9 mouse cellular contexts compared by ENCODE assay signal in the genomic region with DNA sequence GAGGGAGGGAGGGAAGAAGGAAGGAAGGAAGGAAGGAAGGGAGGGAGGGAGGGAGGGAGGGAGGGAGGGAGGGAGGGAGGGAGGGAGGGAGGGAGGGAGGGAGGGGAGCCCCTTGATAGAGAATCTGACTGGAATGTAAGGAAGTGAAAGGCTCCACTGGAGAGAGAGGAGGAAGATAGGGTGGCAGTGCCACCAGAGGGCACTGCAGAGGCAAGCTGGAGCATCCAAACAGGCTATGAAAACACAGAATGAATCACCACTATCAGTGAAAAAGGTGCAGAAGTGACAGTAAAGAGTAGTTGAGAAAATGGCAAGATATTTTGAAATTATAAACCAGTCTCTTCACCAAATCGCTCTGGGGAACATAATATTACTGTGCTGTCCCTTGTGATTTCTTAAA. TPM values are rescaled to one million over a fixed set of nuclear protein-coding genes. Genes with fewer than 3 reads are reported as not detected.
DNase-seq lines count a peak whose midpoint lies in the region; ATAC-seq and TF ChIP-seq lines count a peak whose summit lies in the region.
"Had no signal": no experiment of that assay in that cellular context is flagged by ENCODE, and none has a peak within 500 bp of the region (broad histone marks: within the 10 kb centered on the region; RNA-seq: fewer than 3 reads in every experiment).

No protein-coding gene starts in this region.

- TF ChIP-seq CTCF in forebrain, postnatal 0 days (IDR thresholded peaks at IDR 0.05; ENCODE audit: low read depth), result peak; percentile 72

- H3K36me3 ChIP-seq in heart, embryonic 10.5 days, result peaks cover under 1% of the 10 kb centered on the region; the same call in 1 of the 2 replicates
- no peaks in the 10 kb centered on the region for H3K36me3 ChIP-seq in forebrain, postnatal 0 days (ENCODE audit: insufficient read depth)
- H3K36me3 ChIP-seq: liver, embryonic 15.5 days had no signal

- H3K4me1 ChIP-seq in heart, embryonic 10.5 days, result no peaks in the 10 kb centered on the region
- H3K4me1 ChIP-seq in forebrain, postnatal 0 days (ENCODE audit: insufficient read depth), result no peaks in the 10 kb centered on the region
- H3K4me1 ChIP-seq: liver, embryonic 15.5 days had no signal

- peak; percentile 57 for DNase-seq in heart, postnatal 4 days
- DNase-seq in heart, embryonic 10.5 days (ENCODE audit: low spot score), result no peak
- DNase-seq in CD4-positive helper T cell, adult 2 months (ENCODE audit: low read depth, low spot score), result peak; percentile 25
- peak; percentile 73 for DNase-seq in adrenal gland, postnatal 10 days
- peak; percentile 41 for DNase-seq in forebrain, postnatal 0 days
- DNase-seq in layer of hippocampus, postnatal 36 days, result peak; percentile 14 to 28
- no peak for DNase-seq in yolk sac, embryonic 10.5 days (ENCODE audit: low spot score)

- no peak overlapping the region for H3K27ac ChIP-seq in heart, embryonic 10.5 days
- no peak overlapping the region for H3K27ac ChIP-seq in forebrain, postnatal 0 days (ENCODE audit: low read depth, low read length)
- H3K27ac ChIP-seq: liver, embryonic 15.5 days had no signal

- WGBS in heart, embryonic 10.5 days, result 49% methylated on average over 1 of the region's 1 CpGs
- WGBS in forebrain, postnatal 0 days, result 53% methylated on average over 1 of the region's 1 CpGs

- no peak overlapping the region for H3K4me3 ChIP-seq in heart, embryonic 10.5 days
- H3K4me3 ChIP-seq in forebrain, postnatal 0 days (ENCODE audit: low read depth, low read length), result no peak overlapping the region
- H3K4me3 ChIP-seq: liver, embryonic 15.5 days had no signal

- peak; percentile 55; the same call in 1 of the 2 replicates for ATAC-seq in forebrain, postnatal 0 days
- ATAC-seq in neutrophil, adult 5-6 weeks (ENCODE audit: extremely low read depth, insufficient number of reproducible peaks, low FRiP score, poor library complexity, severe bottlenecking), result peak; percentile 88

- no peaks in the 10 kb centered on the region for H3K9me3 ChIP-seq in heart, embryonic 10.5 days
- H3K9me3 ChIP-seq in forebrain, postnatal 0 days (ENCODE audit: low read length), result no peaks in the 10 kb centered on the region
- H3K9me3 ChIP-seq: liver, embryonic 15.5 days had no signal

- no peak overlapping the region for H3K9ac ChIP-seq in forebrain, postnatal 0 days
- H3K9ac ChIP-seq: liver, embryonic 15.5 days had no signal

- H3K27me3 ChIP-seq in heart, embryonic 10.5 days (ENCODE audit: insufficient read depth, poor library complexity, severe bottlenecking), result no peaks in the 10 kb centered on the region
- H3K27me3 ChIP-seq in forebrain, postnatal 0 days (ENCODE audit: insufficient read depth, low read length), result no peaks in the 10 kb centered on the region
- H3K27me3 ChIP-seq: liver, embryonic 15.5 days had no signal

- H3K4me2 ChIP-seq in forebrain, postnatal 0 days (ENCODE audit: low read depth), result no peak overlapping the region
- H3K4me2 ChIP-seq: liver, embryonic 15.5 days had no signal

RNA-seq across cellular contexts. Expression of a gene that starts 44.2 kb away (rescaled TPM):
- total RNA-seq in heart, postnatal 4 days (2021), result under 1 TPM; 0.17 to 0.25 TPM
- 0.10 and 0.15 TPM in 2 replicates for polyA plus RNA-seq in heart, embryonic 10.5 days (2016; fragmentation: Nextera tagmentation; extraction: Ambion mirVana)
- total RNA-seq in adrenal gland, postnatal 10 days (2021), result 1 to 10 TPM in 1 of 2 experiments, under 1 TPM in 1; 0.69 to 1.6 TPM
- 1.7 and 2.0 TPM in 2 replicates for total RNA-seq in forebrain, postnatal 0 days (2014; rRNA removed)
- 0.83 and 0.88 TPM in 2 replicates for polyA plus RNA-seq in forebrain, postnatal 0 days (2015; fragmentation: Nextera tagmentation; extraction: Ambion mirVana)
- total RNA-seq in layer of hippocampus, postnatal 36 days (2021), result under 1 TPM; 0.38 to 0.80 TPM
- 36.0 and 37.7 TPM in 2 replicates for total RNA-seq in neutrophil, adult 5-6 weeks (2017)

RNA-seq across cellular contexts. Expression of a gene that starts 44.3 kb away (rescaled TPM):
- under 1 TPM; 0.43 to 0.81 TPM for total RNA-seq in heart, postnatal 4 days (2021)
- 0.38 and 0.42 TPM in 2 replicates for polyA plus RNA-seq in heart, embryonic 10.5 days (2016; fragmentation: Nextera tagmentation; extraction: Ambion mirVana)
- under 1 TPM in 1 of 2 experiments, not detected in 1; 0.09 TPM for total RNA-seq in adrenal gland, postnatal 10 days (2021)
- 0.52 and 0.69 TPM in 2 replicates for total RNA-seq in forebrain, postnatal 0 days (2014; rRNA removed)
- polyA plus RNA-seq in forebrain, postnatal 0 days (2015; fragmentation: Nextera tagmentation; extraction: Ambion mirVana), result 0.16 and 0.18 TPM in 2 replicates
- under 1 TPM; 0.40 to 0.46 TPM for total RNA-seq in layer of hippocampus, postnatal 36 days (2021)
- total RNA-seq in neutrophil, adult 5-6 weeks (2017), result 24.3 and 27.7 TPM in 2 replicates

Comparison
In these comparisons a context has a peak if more than half of its experiments do, and no peak if none do; other contexts are left out.
1. DNase-seq: peak in heart, postnatal 4 days (single experiment), CD4-positive helper T cell, adult 2 months (single experiment), adrenal gland, postnatal 10 days (single experiment), forebrain, postnatal 0 days (single experiment) and layer of hippocampus, postnatal 36 days (2 of 2); none in heart, embryonic 10.5 days (single experiment) and yolk sac, embryonic 10.5 days (single experiment).
2. RNA of a gene that starts 44.2 kb away (total RNA-seq): 36.0 to 37.7 TPM in neutrophil, adult 5-6 weeks; 1.7 to 2.0 TPM in forebrain, postnatal 0 days, 0.69 to 1.6 TPM in adrenal gland, postnatal 10 days, 0.38 to 0.80 TPM in layer of hippocampus, postnatal 36 days and 0.17 to 0.25 TPM in heart, postnatal 4 days; every median in the first group is over 10 times any median in the second.
3. RNA of a gene that starts 44.3 kb away (total RNA-seq): 24.3 to 27.7 TPM in neutrophil, adult 5-6 weeks; 0.43 to 0.81 TPM in heart, postnatal 4 days, 0.52 to 0.69 TPM in forebrain, postnatal 0 days, 0.40 to 0.46 TPM in layer of hippocampus, postnatal 36 days and 0.09 TPM in adrenal gland, postnatal 10 days; every median in the first group is over 10 times any median in the second.